Mouse (Mus musculus) lung, adult 2 months (tissue): ENCODE data around the gene Gm28557.

ENCODE experiments used
- CTCF ChIP-seq: fragments of 200-500 bp; IDR thresholded peaks from 2 replicates; pipeline ENCODE4 v1.5.1; 2011; ENCODE audit warnings: mild to moderate bottlenecking, low read length, control low read depth; ENCODE audit not compliant: insufficient read depth
- POLR2A ChIP-seq: fragments of 200-500 bp; IDR thresholded peaks from 2 replicates; pipeline ENCODE4 v1.6.1; 2011; ENCODE audit warnings: low read depth, mild to moderate bottlenecking, control low read depth, low read length, borderline replicate concordance; ENCODE audit errors: extremely low read depth

- TF ChIP-seq CTCF: peak; percentile 45
- peak; percentile 48; the same call in 1 of the 2 replicates for TF ChIP-seq POLR2A
Observed at GRCm38 (mm10) chr13:67108194-67108820, at the start of gene Gm28557.
